In the genomic region with DNA sequence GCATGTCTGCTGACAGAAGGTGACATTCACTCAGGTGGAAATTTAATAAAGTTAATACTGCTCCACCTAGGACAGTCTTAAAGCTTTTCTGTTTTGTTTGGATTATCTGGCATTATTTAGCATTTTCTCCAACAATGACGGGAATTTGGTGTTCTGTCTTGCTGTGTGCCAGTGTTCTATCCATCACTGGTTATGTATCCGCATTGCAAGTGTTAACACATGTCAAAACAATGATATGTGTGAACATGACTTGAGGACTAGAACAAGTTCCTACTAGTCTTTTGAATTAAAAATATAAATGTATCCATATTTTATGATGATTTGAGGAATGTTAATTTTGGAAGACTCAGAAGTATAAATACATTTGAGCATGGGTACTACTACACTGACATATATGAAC, we compare ENCODE assay signal across 22 mouse cellular contexts.
"Had no signal": no experiment of that assay in that cellular context is flagged by ENCODE, and none has a peak within 500 bp of the region (broad histone marks: within the 10 kb centered on the region; RNA-seq: fewer than 3 reads in every experiment).

No protein-coding gene starts in this region.

- DNase-seq: liver, postnatal 0 days; lung, adult 2 months; lung, postnatal 14 days; lung, postnatal 36 days; midbrain, embryonic 14.5 days; retina, postnatal 1 day; right cerebral cortex, adult 18-20 months; right cerebral cortex, postnatal 25 days; right cerebral cortex, postnatal 4 days; spleen, adult 18-20 months; thymus, adult 18-20 months; thymus, postnatal 14 days; thymus, postnatal 36 days had no signal

- H3K36me3 ChIP-seq: lung, embryonic 15.5 days; midbrain, embryonic 12.5 days; neural tube, embryonic 13.5 days; neural tube, embryonic 15.5 days had no signal

- H3K4me1 ChIP-seq: megakaryocyte, embryonic 14.5 days; neural tube, embryonic 15.5 days had no signal

- ATAC-seq: liver, postnatal 0 days; lung, postnatal 0 days; midbrain, embryonic 16.5 days had no signal

- H3K9ac ChIP-seq: liver, postnatal 0 days; lung, embryonic 15.5 days; midbrain, embryonic 12.5 days; neural tube, embryonic 13.5 days; neural tube, embryonic 15.5 days had no signal

- H3K9me3 ChIP-seq: lung, embryonic 15.5 days; neural tube, embryonic 13.5 days; neural tube, embryonic 15.5 days had no signal

- H3K4me3 ChIP-seq: lung, embryonic 15.5 days; megakaryocyte, embryonic 14.5 days; midbrain, embryonic 12.5 days; myocyte; neural tube, embryonic 13.5 days; neural tube, embryonic 15.5 days had no signal

- H3K4me2 ChIP-seq: lung, embryonic 15.5 days; midbrain, embryonic 12.5 days; neural tube, embryonic 13.5 days; neural tube, embryonic 15.5 days had no signal

- H3K27me3 ChIP-seq: lung, embryonic 15.5 days; megakaryocyte, embryonic 14.5 days; midbrain, embryonic 12.5 days; neural tube, embryonic 13.5 days; neural tube, embryonic 15.5 days had no signal

- H3K27ac ChIP-seq: lung, embryonic 15.5 days; macrophage; midbrain, embryonic 12.5 days; neural tube, embryonic 13.5 days; neural tube, embryonic 15.5 days had no signal
